Mouse (Mus musculus) ES-E14 (cell line): Measurements from ENCODE around the gene Hspd1. TPM values are rescaled to one million over a fixed set of nuclear protein-coding genes. Genes with fewer than 3 reads are reported as not detected.
"Not testable (repeated sequence)": the region's sequence is repeated elsewhere in the genome, so short reads cannot be mapped to it uniquely, and the experiment has no call there.

ENCODE experiments used
- DNase-seq: peaks from one replicate; pipeline ENCODE4 v3.0.0-alpha.2; 2013; ENCODE audit warnings: low read depth, low spot score
- H3K27ac ChIP-seq: 2 replicates; pipeline ENCODE4 v1.5.1; 2012; ENCODE audit warnings: low read depth, mild to moderate bottlenecking, low read length, moderate library complexity, mixed read lengths; ENCODE audit not compliant: poor library complexity, insufficient read depth, severe bottlenecking
- H3K36me3 ChIP-seq: 2 replicates; pipeline ENCODE4 v1.6.1; 2012; ENCODE audit warnings: mild to moderate bottlenecking, low read length, moderate library complexity, mixed read lengths; ENCODE audit not compliant: control insufficient read depth, poor library complexity, insufficient read depth, severe bottlenecking
- H3K4me1 ChIP-seq, 2 experiments: fragments of 150-350 bp in 1 of 2; sonication (generic) in 1 of 2; 2 replicates each; pipeline ENCODE4 v1.6.1; 2012; ENCODE audit warnings: low read length in 2 of 2, mild to moderate bottlenecking in 1 of 2, mixed read lengths in 1 of 2; ENCODE audit not compliant: control insufficient read depth in 2 of 2, insufficient read depth in 2 of 2, poor library complexity in 1 of 2
- H3K4me3 ChIP-seq, 2 experiments: fragments of 150-350 bp in 1 of 2; sonication (generic) in 1 of 2; 2 replicates each; pipeline ENCODE4 v1.5.1; 2012; ENCODE audit warnings: low read length in 2 of 2, low read depth in 1 of 2, mild to moderate bottlenecking in 1 of 2, mixed read lengths in 1 of 2; ENCODE audit not compliant: insufficient read depth in 1 of 2, poor library complexity in 1 of 2, severe bottlenecking in 1 of 2
- H3K9ac ChIP-seq: 2 replicates; pipeline ENCODE4 v1.6.1; 2012; ENCODE audit warnings: low read depth, mild to moderate bottlenecking, low read length, mixed read lengths; ENCODE audit not compliant: poor library complexity, insufficient read depth, severe bottlenecking
- H3K9me3 ChIP-seq: fragments of 150-350 bp; sonication (generic); 2 replicates; pipeline ENCODE4 v1.6.1; 2012; ENCODE audit warnings: low read depth, mild to moderate bottlenecking, low read length; ENCODE audit not compliant: control insufficient read depth, insufficient read depth
- CHD2 ChIP-seq: IDR thresholded peaks from 2 replicates; pipeline ENCODE4 v1.6.1; 2014; ENCODE audit warnings: mild to moderate bottlenecking, low read depth, low read length, inconsistent platforms
- HCFC1 ChIP-seq: IDR thresholded peaks from 2 replicates; pipeline ENCODE4 v1.6.1; 2012; ENCODE audit warnings: low read length, inconsistent platforms, borderline replicate concordance; ENCODE audit not compliant: insufficient read depth
- MAFK ChIP-seq: IDR thresholded peaks from 2 replicates; pipeline ENCODE4 v1.6.1; 2014; ENCODE audit warnings: mild to moderate bottlenecking, low read depth, low read length, inconsistent platforms; ENCODE audit not compliant: insufficient read depth
- ZC3H11A ChIP-seq: IDR thresholded peaks from 2 replicates; pipeline ENCODE4 v1.6.1; 2012; ENCODE audit warnings: low read depth, mild to moderate bottlenecking, inconsistent platforms, low read length, borderline replicate concordance
- ZNF384 ChIP-seq: IDR thresholded peaks from 2 replicates; pipeline ENCODE4 v1.6.1; 2012; ENCODE audit warnings: low read depth, low read length, inconsistent platforms
- in situ Hi-C, 2 experiments: fragments of 600-800 bp; cut with MboI; formaldehyde crosslinking; loops; one replicate each; pipeline ENCODE4 v1.15.1; 2025; ENCODE audit warnings: low sequenced_read_pairs in 2 of 2, inconsistent platforms in 1 of 2; ENCODE audit not compliant: unreplicated experiment in 2 of 2
- total RNA-seq: library from RNA; depleted of rRNA; stranded (reverse); fragments of 300-350 nt; gene quantifications from 2 replicates; pipeline ENCODE4 v1.2.3, GENCODE M21; 2012

Gene Hspd1
- total RNA-seq, 1 experiment, result 762 TPM

DNA sequence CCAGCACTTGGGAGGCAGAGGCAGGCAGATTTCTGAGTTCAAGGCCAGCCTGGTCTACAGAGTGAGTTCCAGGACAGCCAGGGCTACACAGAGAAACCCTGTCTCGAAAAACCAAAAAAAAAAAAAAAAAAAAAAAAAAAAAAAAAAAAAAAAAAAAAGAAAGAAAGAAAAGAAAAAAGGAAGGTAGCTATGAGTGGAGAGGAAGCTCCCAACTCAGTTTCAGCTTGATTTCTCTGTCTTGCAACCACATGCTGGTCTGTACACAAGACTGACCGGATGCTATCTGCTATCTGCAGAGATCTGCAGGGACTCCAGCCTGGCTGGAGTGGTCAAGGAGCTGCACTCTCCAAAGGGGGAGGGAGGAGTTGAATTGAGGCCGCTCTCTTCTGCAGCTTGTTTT lies 29.7 kb downstream of the Hspd1 start:
- H3K9me3 ChIP-seq, H3K4me3 ChIP-seq, DNase-seq, H3K27ac ChIP-seq, H3K36me3 ChIP-seq, in situ Hi-C loops, H3K4me1 ChIP-seq: not testable (repeated sequence)
- TF ChIP-seq ZNF384, result peak; percentile 88
- H3K9ac ChIP-seq, result peak overlapping the region; percentile 7; the same call in 1 of the 2 replicates

- in situ Hi-C loops, result no loop called here
These were observed 32.5 kb downstream of the Hspd1 start for GRCm38 (mm10) chr1:55055322-55056115.

GRCm38 (mm10) chr1:55053596-55053995 lies 34.4 kb downstream of the Hspd1 start:
- H3K4me1 ChIP-seq, result peaks cover 6% of the 10 kb centered on the region in 2 experiments
- no peaks in the 10 kb centered on the region for H3K36me3 ChIP-seq
- no peak for DNase-seq
- in situ Hi-C loops, result no loop called here
- no peak overlapping the region for H3K9ac ChIP-seq
- no peak for TF ChIP-seq ZNF384
- TF ChIP-seq CHD2, result no peak
- no peak for TF ChIP-seq ZC3H11A
- TF ChIP-seq MAFK, result no peak
- H3K27ac ChIP-seq, result no peak overlapping the region
- no peaks in the 10 kb centered on the region for H3K9me3 ChIP-seq
- H3K4me3 ChIP-seq, result peak overlapping the region; percentile 86 to 94; a peak in 3 of 4 replicates

More at GRCm38 (mm10) chr1:55055322-55056115, 32.5 kb downstream of the Hspd1 start:
- H3K4me1 ChIP-seq, result peaks cover 6 to 9% of the 10 kb centered on the region in 2 experiments
- no peak overlapping the region for H3K4me3 ChIP-seq
- no peak overlapping the region for H3K9ac ChIP-seq
- no peak for DNase-seq
- no peak overlapping the region for H3K27ac ChIP-seq
- H3K9me3 ChIP-seq, result no peaks in the 10 kb centered on the region
- TF ChIP-seq CHD2 (no peak), ZC3H11A (no peak)
- no peaks in the 10 kb centered on the region for H3K36me3 ChIP-seq

DNA sequence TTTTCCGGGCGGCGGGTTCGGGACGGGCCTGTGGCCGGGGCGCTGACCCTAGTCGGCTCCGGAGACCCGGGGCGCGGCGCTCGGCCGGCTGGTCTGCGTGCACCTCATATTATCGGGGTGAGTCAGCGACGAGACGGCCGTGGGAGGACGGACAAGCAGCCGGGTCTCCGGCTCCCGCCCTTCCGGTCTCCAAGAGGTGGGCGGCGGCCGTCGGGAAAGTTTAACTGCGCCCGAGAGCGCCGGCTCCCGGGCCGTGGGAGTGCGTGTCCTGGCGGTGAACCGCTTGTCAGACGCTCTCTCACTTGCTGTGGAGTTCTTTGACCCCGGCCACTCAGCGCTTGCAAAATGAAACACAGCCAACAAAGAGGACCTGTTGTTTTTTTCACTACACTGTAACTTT lies 35.0 kb downstream of the Hspd1 start:
- H3K4me1 ChIP-seq, result peaks cover 4 to 6% of the 10 kb centered on the region in 2 experiments; a peak in 3 of 4 replicates
- peak overlapping the region; percentile 86 to 94 for H3K4me3 ChIP-seq
- in situ Hi-C loops, result no loop called here
- no peaks in the 10 kb centered on the region for H3K36me3 ChIP-seq
- no peak overlapping the region for H3K27ac ChIP-seq
- no peaks in the 10 kb centered on the region for H3K9me3 ChIP-seq
- no peak for DNase-seq
- H3K9ac ChIP-seq, result peak overlapping the region; percentile 89
- TF ChIP-seq CHD2, result no peak

GRCm38 (mm10) chr1:55052355-55052953 lies 35.6 kb downstream of the Hspd1 start, which contains the start of gene Coq10b:
Gene Coq10b, plus strand, starts transcription at chr1:55052770.
- H3K27ac ChIP-seq, result peak within 1 kb of the TSS; percentile 20; the same call in 1 of the 2 replicates
- DNase-seq, result peak; percentile 95
- H3K4me3 ChIP-seq, result peak within 1 kb of the TSS; percentile 86 to 94

More at GRCm38 (mm10) chr1:55052355-55052953, 35.6 kb downstream of the Hspd1 start, which contains the start of gene Coq10b:
- Histone ChIP-seq H3K36me3 (no peaks in the 10 kb centered on the region), H3K9me3 (no peaks in the 10 kb centered on the region), H3K9ac (peak within 1 kb of the TSS; percentile 89), H3K4me1 (peaks cover 4 to 6% of the 10 kb centered on the region in 2 experiments; a peak in 3 of 4 replicates)
- in situ Hi-C loops, result no loop called here
- no peak for TF ChIP-seq MAFK
- 0 out of 2 replicates have a peak, but pooled peaks have one; percentile 45 for TF ChIP-seq HCFC1
- TF ChIP-seq ZNF384, result no peak
- no peak for TF ChIP-seq ZC3H11A
- TF ChIP-seq CHD2, result no peak
